Mouse (Mus musculus): Measurements from ENCODE around the gene Ivns1abp.

GRCm38 (mm10) chr1:151343571-151344282, 550 bp upstream of the Ivns1abp start:
- TF ChIP-seq POLR2A (IDR thresholded peaks at IDR 0.05; ENCODE audit: borderline replicate concordance, low read depth, low read length) (no peak), CTCF (IDR thresholded peaks at IDR 0.05; ENCODE audit: low read depth, low read length) (no peak)
